Mouse (Mus musculus): ENCODE measurements around the gene Nfkbie.

Gene Nfkbie

DNA sequence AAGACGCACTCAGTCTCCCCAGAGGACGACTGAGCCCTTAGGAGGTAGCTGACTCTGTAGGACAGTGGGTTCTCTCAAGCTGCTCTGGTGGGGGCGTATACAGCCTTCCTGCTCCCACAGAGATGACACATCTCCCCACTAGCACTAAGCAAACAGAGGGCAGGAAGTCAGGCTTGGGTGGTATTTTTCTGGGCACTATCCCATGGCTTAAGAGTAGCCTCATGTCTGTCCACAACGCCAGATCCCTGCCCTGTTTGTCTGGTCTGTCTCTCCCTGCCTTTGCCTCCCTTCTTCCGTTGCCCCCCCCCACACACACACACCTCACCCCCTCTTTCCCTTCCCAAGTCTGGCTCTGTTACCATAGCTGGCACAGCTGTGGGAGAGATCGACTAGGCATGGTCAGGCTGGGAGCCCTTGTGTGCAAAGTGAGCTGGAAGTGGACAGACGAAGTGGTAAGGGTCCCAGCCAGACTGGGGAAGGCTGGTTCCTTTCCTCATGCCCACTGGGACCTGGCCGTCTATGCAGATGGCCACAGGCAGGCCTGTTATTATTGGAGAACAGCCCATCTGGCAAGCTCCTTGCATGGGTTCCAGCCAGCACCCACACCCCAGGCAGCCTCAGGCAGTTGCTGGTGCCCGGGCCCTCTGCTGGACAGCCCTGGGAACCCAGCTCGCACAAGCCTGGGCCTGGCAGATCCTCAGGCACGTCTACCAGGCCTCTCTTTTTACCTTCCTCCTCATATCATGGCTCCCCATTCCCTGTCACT is 41.3 kb downstream of the Nfkbie start:
- peak; percentile 65 for DNase-seq (ENCODE audit: low read depth, low spot score)

DNA sequence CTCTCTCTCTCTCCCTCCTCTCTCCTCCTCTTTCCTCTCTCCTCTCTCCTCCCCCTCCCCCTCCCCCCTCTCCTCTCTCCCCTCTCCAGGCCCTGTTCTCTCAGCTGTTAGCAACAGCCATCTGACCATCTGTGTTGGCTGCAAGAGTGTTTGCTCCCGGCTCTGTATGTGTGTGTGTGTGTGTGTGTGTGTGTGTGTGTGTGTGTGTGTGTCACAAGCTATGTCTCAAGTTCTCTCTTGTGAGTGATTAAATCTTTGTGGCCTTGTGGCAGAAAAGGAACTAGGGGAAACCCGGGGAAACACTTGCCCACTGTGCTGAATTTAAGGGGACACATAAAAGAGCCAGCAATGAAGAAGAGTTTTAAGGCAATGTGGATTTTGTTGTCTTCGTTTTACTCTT is 42.3 kb downstream of the Nfkbie start:
- peak; percentile 36 for DNase-seq (ENCODE audit: low read depth, low spot score)

DNA sequence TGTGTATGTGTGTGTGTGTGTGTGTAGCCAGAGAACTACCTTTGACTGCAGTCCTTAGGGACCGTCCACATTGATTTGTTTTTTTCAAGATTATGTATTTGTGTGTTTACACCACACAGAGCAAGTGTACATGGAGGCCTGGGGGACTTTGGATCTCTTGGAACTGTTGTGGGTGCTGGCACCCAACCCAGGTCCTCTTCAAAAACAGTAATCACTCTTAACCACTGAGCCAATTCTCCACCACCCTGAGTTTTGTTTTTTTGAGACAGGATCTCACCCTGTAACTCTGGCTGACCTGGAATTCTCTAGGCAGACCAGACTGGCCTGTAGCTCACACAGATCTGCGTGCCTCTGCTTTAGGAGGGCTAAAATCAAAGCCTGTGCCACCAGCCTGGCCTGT is 42.9 kb downstream of the Nfkbie start:
- no peak for DNase-seq (ENCODE audit: low read depth, low spot score)

DNA sequence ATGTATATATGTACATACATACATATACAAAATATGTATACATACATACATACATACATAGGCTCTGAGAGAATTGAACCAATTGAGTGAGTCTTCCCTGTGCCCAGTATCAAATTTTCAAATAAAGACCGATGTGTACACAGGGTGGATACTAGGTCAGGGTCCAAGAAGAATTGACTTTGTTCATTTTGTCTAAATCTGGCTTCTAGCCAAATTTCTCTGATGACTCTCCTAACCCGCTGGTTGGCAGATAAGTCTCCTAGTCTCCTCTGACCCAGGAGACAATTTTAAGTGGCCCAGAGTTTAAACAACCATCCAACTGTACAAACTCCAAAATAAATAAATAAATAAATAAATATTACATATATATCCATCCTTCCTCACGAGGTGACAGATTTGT is 43.4 kb downstream of the Nfkbie start:
- no peak for DNase-seq (ENCODE audit: low read depth, low spot score)

DNA sequence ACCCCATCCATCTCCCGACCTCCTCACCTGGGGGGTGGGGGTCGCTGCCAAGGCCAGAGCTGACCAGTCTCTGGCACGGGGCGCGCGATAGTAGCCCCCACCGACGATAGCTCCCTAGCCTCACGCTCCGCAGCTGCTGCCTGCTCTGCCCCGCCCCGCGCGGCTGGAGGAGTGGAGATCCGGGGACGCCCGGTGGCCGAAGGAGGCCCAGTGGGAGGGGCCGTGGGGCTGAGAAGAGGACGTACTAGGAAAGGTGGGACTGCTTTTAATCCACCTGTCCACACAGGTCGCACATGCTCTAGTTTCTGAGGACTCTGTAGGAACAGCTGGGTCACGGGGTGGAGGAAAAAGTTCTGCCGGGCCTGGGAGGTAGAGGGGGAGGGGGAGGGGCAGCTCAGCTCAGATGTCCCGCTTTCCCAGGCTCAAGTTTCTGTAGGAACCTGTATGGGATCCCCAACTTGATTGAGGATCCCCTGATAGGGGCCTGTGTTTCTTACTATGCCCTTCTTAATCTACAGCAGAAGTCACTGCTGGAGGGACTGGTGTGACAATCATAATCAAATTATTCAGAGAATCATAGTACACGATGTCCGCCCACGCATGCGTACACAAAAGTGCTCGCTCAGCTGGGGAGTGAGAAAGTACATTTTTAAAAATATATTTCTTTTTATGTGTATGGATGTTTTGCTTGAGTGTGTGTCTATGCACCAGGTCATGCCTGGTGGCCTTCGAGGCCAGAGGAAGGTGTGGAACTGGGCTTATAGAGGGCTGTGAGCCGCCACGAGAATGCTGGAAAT is 44.1 kb downstream of the Nfkbie start, which contains the start of gene Slc29a1:
Gene Slc29a1, minus strand, starts transcription at position 161 of the 797 bp plus-strand sequence.
- DNase-seq (ENCODE audit: low read depth, low spot score), result no peak

DNA sequence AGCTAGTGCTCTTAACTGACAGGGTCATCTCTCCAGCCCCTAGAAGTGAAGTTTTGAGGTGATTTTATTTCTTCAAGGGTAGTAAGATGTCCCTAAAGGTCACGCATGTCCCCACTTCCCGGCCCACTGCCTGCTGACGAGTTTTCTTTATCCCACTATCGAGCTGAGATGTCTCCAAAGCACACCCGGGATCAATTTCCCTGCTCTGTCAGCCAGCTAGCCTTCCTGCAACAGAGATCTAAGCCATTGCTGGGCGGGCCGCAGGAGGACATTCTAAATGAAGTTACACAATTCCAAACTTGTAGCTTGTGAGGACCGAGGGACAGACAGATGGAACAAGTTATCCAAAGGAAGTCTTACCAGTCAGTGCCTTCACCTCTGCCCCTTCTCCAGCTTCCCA is 44.8 kb downstream of the Nfkbie start:
- DNase-seq (ENCODE audit: low read depth, low spot score), result no peak

DNA sequence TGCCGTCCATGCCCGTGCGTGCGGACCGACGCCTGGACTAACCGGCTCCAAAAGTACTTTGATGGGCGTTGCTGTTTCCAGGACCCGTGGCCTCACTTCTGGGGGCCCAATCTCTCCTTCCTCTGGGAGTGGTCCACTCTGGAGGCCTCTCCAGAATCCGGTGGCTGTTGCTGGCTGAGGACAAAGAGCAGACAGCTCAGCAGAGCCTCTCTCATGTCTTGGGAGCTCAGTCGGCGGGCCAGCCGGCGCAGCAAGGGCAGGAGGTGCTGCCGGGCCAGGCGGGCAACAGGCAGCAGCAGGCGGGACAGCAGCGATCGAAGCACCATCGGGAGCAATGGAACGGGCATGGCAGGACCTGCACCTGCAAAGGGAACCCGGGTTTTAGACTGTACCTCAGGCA is 45.8 kb downstream of the Nfkbie start:
- DNase-seq (ENCODE audit: low read depth, low spot score), result no peak

DNA sequence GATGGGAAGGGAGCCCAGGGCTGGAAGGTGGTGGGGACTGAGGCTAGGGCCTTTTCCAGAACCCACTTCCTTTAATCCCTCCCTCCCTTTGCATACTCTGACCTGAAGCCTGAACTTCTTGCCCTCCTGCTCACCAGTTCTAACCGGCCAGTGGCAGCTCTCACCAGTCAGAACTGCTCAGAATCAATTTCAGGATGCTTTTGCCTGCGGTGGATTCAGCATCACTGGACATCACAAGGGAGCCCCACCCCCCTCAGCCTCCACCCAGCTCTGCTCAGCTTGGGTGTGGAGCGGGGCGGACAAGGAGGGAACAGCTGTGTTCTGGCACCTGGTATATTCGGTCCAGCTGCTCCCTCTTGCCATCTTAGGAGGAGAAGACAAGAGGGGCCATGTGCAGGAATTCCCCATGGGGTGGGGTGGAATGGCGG is 46.4 kb downstream of the Nfkbie start, which contains the start of gene Mymx:
Gene Mymx, minus strand, starts transcription at position 226 of the 428 bp plus-strand sequence.
- no peak for DNase-seq (ENCODE audit: low read depth, low spot score)

DNA sequence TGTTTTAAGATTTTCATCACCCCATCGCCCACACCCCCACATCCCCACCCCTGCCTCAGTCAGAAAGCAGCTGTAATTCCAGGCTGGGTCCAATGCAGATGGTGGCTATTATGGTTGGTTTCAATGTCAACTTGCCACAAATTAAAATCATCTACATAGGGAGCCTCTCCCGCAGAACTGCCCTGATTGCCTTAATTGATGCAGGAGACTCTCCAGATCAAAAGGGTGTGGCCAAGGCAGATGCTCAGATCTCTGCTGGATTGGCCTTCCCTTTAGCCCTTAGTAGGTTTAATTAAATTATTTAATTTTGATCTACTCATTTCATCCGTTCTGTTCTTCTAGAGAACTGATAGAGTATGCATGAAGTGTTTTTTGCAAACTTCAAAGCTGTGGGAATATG is 47.5 kb downstream of the Nfkbie start:
- no peak for DNase-seq (ENCODE audit: low read depth, low spot score)

DNA sequence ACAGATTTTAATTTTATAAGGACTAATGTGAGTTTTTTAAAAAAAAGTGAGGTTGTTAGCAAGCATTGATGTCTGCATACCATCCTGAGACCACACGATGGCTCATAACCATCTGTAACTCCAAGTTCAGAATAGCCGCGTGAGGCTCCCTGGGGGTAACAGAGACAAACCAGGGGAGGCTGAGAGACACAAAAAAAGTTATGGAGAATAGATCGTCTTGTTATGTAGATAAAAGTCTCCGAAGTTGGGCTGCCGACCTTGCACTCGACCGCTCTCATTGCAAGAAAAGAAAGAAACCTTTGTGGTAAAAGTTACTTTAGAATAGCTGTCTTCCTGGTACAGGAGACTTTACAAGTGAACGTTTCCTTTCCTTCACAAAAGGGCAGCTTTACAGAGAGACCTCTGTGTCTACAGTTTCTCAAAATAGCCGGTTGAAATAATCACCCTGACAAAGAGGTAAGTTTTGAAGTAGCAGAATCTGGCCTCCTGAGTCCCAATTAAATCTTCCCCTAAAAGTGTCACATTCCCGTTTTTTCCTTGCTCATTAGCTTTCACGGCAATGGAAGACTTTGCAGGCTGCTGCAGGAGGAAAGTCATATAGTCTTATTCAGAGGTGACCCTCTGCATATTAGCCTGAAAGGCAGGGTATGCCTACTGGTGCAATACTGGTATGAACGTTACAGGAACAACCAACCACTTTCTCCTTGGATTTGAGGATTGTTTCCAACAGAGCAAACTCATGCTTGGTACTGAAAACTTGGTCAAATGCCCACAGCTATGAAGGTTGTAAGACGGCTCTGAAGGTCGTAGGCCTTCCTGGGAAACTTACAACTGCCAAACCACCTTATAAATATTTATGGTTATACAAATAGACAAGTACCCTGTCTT is 51.7 kb downstream of the Nfkbie start:
- DNase-seq (ENCODE audit: low read depth, low spot score), result no peak

DNA sequence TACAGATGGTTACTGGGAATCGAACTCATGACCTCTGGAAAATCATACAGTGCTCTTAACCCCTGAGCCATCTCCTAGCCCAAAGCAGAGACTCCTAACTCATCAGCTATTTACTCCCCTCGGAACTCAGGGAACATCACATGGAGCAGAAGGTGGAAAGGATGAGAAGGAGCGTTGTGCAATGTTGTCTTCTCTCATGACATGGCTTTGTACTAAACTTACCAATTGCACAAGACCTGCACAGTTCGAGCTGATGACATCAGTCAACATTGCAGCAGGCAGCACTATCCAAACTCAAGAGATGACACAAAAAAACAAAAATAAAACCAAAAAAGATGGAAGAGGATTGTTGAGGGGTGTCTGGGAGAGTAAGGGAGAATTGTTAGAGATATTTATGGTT is 52.9 kb downstream of the Nfkbie start:
- DNase-seq (ENCODE audit: low read depth, low spot score), result no peak

DNA sequence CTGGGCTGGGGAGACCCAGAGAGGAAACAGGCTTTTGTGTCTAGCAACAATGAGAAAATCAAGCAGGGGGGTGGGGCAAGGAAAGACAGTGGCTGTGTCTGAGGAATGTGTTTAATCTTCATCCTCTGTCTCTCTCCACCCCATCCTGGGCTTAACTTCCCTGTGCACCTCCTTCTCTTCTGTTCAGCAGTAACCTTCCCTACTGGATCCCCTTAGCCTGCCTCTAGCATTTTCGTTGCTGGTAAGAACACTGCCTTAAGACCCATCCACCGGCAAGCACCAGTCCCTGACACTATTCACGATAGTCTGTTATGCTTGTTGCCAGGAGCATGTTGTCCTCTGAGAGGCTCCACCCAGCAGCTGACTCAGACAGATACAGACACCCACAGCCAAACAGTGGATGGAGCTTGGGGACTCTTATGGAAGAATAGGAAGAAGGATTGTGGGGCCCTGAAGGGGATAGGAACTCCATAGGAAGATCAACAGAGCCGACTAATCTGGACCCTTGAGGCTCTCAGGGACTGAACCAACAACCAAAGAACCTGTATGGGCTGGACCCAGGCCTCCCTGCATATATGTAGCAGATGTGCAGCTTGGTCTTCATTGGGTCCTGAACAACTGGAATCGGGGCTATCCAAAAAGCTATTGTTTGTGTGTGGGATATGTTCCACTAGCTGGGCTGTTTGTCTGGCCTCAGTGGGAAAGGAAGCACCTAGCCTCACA is 54.8 kb downstream of the Nfkbie start:
- no peak for DNase-seq (ENCODE audit: low read depth, low spot score)

DNA sequence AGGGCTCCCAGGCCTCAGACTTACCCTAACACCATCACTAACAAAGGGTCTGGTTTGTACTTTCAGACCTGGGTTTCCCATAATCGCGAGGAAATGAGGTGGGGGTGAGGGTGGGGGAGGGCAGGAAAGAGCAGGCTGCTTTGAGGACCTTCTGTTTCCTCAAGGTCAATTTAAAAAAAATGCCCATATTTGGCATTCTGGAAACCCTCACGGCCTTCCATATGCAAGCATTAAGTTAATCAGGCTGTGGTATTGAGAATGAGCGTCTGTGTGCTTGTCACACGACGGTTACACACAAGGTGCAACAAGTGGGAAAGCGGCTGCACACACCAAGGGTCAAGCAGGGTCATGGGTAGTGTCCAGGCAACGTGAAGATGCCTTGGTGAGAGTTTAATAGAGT is 56.5 kb downstream of the Nfkbie start:
- DNase-seq (ENCODE audit: low read depth, low spot score), result no peak
